Mouse (Mus musculus) kidney, embryonic 14.5 days (tissue): ENCODE data around the gene Hapln1. TPM values are rescaled to one million over a fixed set of nuclear protein-coding genes. Genes with fewer than 3 reads are reported as not detected.
A peak's percentile ranks its signal among the peaks of the same experiment; 100 is the strongest.

ENCODE experiments used
- ATAC-seq: fragments of 200-750 bp; cut with Nextera tagmentation; 2 replicates; pipeline ENCODE4 v1.8.0; 2017; ENCODE audit warnings: moderate number of reproducible peaks, mild to moderate bottlenecking, moderate TSS enrichment, moderate library complexity; ENCODE audit not compliant: low FRiP score, low TSS enrichment
- H3K27ac ChIP-seq: fragments of 300-500 bp; sonication (generic); 2 replicates; pipeline ENCODE4 v1.5.1; 2014; ENCODE audit warnings: low read depth, mild to moderate bottlenecking, low read length, moderate library complexity, mixed read lengths
- H3K27me3 ChIP-seq: fragments of 300-500 bp; sonication (generic); 2 replicates; pipeline ENCODE4 v1.6.1; 2014; ENCODE audit warnings: mild to moderate bottlenecking, low read length; ENCODE audit not compliant: control insufficient read depth, insufficient read depth
- H3K36me3 ChIP-seq: fragments of 300-500 bp; sonication (generic); 2 replicates; pipeline ENCODE4 v1.6.1; 2014; ENCODE audit warnings: low read length, mixed read lengths; ENCODE audit not compliant: control insufficient read depth, insufficient read depth
- H3K4me1 ChIP-seq: fragments of 300-500 bp; sonication (generic); 2 replicates; pipeline ENCODE4 v1.6.1; 2014; ENCODE audit warnings: low read length, mixed read lengths; ENCODE audit not compliant: control insufficient read depth, insufficient read depth
- H3K4me2 ChIP-seq: fragments of 300-500 bp; sonication (generic); replicated peaks from 2 replicates; pipeline ENCODE4 v1.6.1; 2014; ENCODE audit warnings: low read depth, mild to moderate bottlenecking, low read length
- H3K4me3 ChIP-seq: fragments of 300-500 bp; sonication (generic); 2 replicates; pipeline ENCODE4 v1.5.1; 2014; ENCODE audit warnings: mild to moderate bottlenecking, low read length
- H3K9ac ChIP-seq: fragments of 300-500 bp; sonication (generic); 2 replicates; pipeline ENCODE4 v1.6.1; 2014; ENCODE audit warnings: low read depth, mild to moderate bottlenecking, low read length, moderate library complexity
- H3K9me3 ChIP-seq: fragments of 300-500 bp; sonication (generic); 2 replicates; pipeline ENCODE4 v1.6.1; 2016; ENCODE audit warnings: low read length; ENCODE audit not compliant: control insufficient read depth
- WGBS: fragments of 180-500 bp; shearing (Covaris S2); extraction: QIAGEN DNeasy Blood & Tissue Kit; methylation state at CpG from one replicate; pipeline ENCODE4 v1.1.7; 2014; 5-methylcytosine and 5-hydroxymethylcytosine counted together
- polyA plus RNA-seq: library from polyadenylated mRNA; unstranded; fragments of >200 nt; fragmentation: Nextera tagmentation; extraction: Ambion mirVana; gene quantifications from 2 replicates; pipeline ENCODE4 v1.2.1, GENCODE M21; 2014

Gene Hapln1
- polyA plus RNA-seq, 1 experiment from 2014 or later, result 12.8 TPM

DNA sequence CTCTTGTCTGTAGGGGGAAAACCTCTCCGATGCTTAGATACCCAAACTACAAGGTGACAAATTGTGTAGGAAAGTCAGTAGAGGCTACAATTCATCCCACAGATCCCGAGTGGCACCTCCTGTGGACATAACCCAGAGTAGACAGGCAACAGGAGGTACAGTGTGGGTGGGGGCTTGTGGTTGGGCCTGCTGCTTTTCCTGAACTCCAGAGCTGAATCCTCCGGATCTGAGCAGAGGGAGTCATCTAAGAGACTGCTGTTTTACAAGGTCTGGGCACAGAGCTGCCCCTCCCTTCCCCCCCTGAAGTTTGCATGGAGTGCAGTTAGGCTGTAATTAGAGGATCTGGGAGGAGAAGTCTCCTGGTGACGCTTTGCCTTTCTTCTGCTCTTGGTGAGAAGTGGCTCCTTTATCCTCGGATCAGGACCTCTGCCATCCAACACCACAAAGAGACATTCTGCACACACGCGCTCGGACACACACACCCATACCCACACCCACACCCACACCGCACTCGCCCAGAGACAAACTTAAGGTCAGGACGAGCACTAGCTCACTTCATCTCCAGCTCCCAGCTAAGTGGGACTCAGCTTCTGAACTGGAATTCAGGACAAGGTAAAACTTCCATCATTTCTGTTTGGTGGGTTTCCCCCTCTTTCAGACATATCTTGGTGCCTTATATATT lies 846 bp downstream of the Hapln1 start:
- Histone ChIP-seq H3K4me3 (peak overlapping the region; percentile 10; the same call in 1 of the 2 replicates), H3K27ac (no peak overlapping the region)
- WGBS, result 19% methylated on average over 11 of the region's 11 CpGs

DNA sequence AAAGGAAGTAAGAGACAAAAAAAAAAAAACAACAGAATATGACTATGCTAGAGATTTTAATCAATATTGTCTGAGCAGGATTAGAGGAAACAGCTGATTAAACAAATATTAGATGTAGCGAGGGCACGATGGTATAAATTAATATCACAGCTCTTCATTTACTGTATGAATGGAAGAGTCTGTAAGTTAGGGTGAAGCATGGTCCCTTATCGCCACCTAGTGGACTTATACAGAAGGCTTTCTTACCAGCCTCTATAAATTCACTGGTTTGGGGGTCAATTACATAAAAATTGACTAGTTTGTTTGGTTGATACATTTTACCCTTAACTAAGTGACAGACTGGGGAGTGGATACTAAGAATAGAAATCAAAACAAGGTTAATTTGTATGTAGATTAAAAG lies 3.4 kb downstream of the Hapln1 start:
- no peaks in the 10 kb centered on the region for H3K27me3 ChIP-seq
- H3K4me3 ChIP-seq, result no peak overlapping the region
- no peaks in the 10 kb centered on the region for H3K36me3 ChIP-seq
- H3K27ac ChIP-seq, result no peak overlapping the region
- no peaks in the 10 kb centered on the region for H3K9me3 ChIP-seq
- H3K4me2 ChIP-seq, result no peak overlapping the region
- 4% methylated on average over 3 of the region's 3 CpGs for WGBS
- 0 out of 2 replicates have a peak, but pooled peaks cover 7% of the 10 kb centered on the region for H3K4me1 ChIP-seq
- no peak for ATAC-seq
- H3K9ac ChIP-seq, result no peak overlapping the region

More for the DNA sequence above, 846 bp downstream of the Hapln1 start:
- no peaks in the 10 kb centered on the region for H3K9me3 ChIP-seq
- H3K36me3 ChIP-seq, result no peaks in the 10 kb centered on the region
- peak; percentile 33 for ATAC-seq
- H3K4me2 ChIP-seq, result peak overlapping the region; percentile 94; the same call in 1 of the 2 replicates
- no peak overlapping the region for H3K9ac ChIP-seq
- H3K27me3 ChIP-seq, result no peaks in the 10 kb centered on the region
- H3K4me1 ChIP-seq, result 0 out of 2 replicates have a peak, but pooled peaks cover 7% of the 10 kb centered on the region

GRCm38 (mm10) chr13:89548203-89548740 lies 8.7 kb downstream of the Hapln1 start:
- no peak overlapping the region for H3K9ac ChIP-seq
- H3K4me2 ChIP-seq, result no peak overlapping the region
- no peaks in the 10 kb centered on the region for H3K27me3 ChIP-seq
- no peak overlapping the region for H3K27ac ChIP-seq
- H3K4me1 ChIP-seq, result no peaks in the 10 kb centered on the region
- no peaks in the 10 kb centered on the region for H3K9me3 ChIP-seq
- peak; percentile 72; the same call in 1 of the 2 replicates for ATAC-seq
- H3K4me3 ChIP-seq, result no peak overlapping the region
- WGBS, result 13% methylated on average over 2 of the region's 2 CpGs
- H3K36me3 ChIP-seq, result no peaks in the 10 kb centered on the region

- Histone ChIP-seq H3K4me3 (no peak overlapping the region), H3K4me2 (no peak overlapping the region), H3K4me1 (no peaks in the 10 kb centered on the region), H3K27ac (no peak overlapping the region), H3K36me3 (no peaks in the 10 kb centered on the region), H3K27me3 (no peaks in the 10 kb centered on the region), H3K9me3 (no peaks in the 10 kb centered on the region), H3K9ac (no peak overlapping the region)
- no peak for ATAC-seq
- 65% methylated on average over 4 of the region's 4 CpGs for WGBS
These were observed 9.9 kb downstream of the Hapln1 start for GRCm38 (mm10) chr13:89549507-89549906.

GRCm38 (mm10) chr13:89551502-89551901 lies 11.9 kb downstream of the Hapln1 start:
- Histone ChIP-seq H3K9ac (no peak overlapping the region), H3K27ac (no peak overlapping the region), H3K36me3 (no peaks in the 10 kb centered on the region), H3K27me3 (no peaks in the 10 kb centered on the region), H3K4me1 (no peaks in the 10 kb centered on the region), H3K9me3 (no peaks in the 10 kb centered on the region), H3K4me2 (no peak overlapping the region), H3K4me3 (no peak overlapping the region)
- WGBS, result 17% methylated on average over 1 of the region's 1 CpGs
- ATAC-seq, result no peak

DNA sequence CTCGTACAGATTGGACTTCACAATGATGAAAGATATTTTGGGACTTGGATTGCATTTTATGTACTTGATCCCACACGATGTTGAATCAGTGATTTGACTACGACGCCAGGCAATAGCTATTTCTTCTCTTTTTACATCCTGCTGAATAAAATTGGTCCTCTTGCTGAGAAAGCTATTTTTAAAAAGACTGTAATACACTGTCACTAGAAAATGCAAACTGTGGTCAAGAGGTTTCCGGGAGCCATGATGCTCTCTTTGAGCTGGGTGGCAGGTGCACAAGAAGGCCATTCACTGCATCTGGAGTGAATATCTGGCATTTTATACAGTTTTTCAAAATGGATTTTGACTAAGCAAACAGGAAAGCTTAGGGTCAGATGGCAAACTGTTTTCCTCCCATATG lies 24.9 kb downstream of the Hapln1 start:
- H3K27me3 ChIP-seq, result no peaks in the 10 kb centered on the region
- no peaks in the 10 kb centered on the region for H3K36me3 ChIP-seq
- H3K27ac ChIP-seq, result no peak overlapping the region
- no peaks in the 10 kb centered on the region for H3K9me3 ChIP-seq
- H3K4me2 ChIP-seq, result no peak overlapping the region
- H3K4me3 ChIP-seq, result no peak overlapping the region
- 87% methylated on average over 5 of the region's 5 CpGs for WGBS
- no peaks in the 10 kb centered on the region for H3K4me1 ChIP-seq
- no peak overlapping the region for H3K9ac ChIP-seq
- ATAC-seq, result no peak

DNA sequence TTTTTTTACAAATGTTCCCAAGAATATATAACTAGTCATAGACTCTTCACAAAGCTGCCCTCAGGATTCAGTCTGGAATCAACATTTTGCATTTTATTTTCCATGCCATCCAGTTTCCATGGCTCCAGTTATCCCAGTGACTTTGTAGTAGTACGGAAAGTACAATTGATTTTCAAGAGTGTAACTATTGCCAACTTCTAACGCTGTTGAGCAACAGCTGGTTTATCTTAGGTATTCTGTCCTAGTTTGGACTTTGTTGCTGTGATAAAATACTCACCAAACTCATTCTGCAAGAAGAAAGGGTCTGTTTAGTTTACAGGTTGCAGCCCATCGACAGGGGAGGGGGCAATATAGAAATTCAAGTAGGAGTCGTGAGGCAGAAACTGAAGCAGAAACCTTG lies 26.7 kb downstream of the Hapln1 start:
- Histone ChIP-seq H3K9me3 (no peaks in the 10 kb centered on the region), H3K9ac (no peak overlapping the region), H3K27me3 (no peaks in the 10 kb centered on the region), H3K27ac (no peak overlapping the region), H3K4me3 (no peak overlapping the region), H3K36me3 (no peaks in the 10 kb centered on the region), H3K4me2 (no peak overlapping the region), H3K4me1 (no peaks in the 10 kb centered on the region)
- 86% methylated on average over 4 of the region's 4 CpGs for WGBS
- ATAC-seq, result no peak

GRCm38 (mm10) chr13:89579115-89579514 lies 39.5 kb downstream of the Hapln1 start:
- no peaks in the 10 kb centered on the region for H3K9me3 ChIP-seq
- no peak overlapping the region for H3K27ac ChIP-seq
- H3K4me1 ChIP-seq, result 0 out of 2 replicates have a peak, but pooled peaks cover 3% of the 10 kb centered on the region
- H3K4me2 ChIP-seq, result no peak overlapping the region
- H3K36me3 ChIP-seq, result no peaks in the 10 kb centered on the region
- WGBS, result 99% methylated on average over 2 of the region's 2 CpGs
- no peak overlapping the region for H3K9ac ChIP-seq
- no peak overlapping the region for H3K4me3 ChIP-seq
- H3K27me3 ChIP-seq, result no peaks in the 10 kb centered on the region
- ATAC-seq, result no peak

- H3K4me3 ChIP-seq, result no peak overlapping the region
- no peak overlapping the region for H3K9ac ChIP-seq
- no peak overlapping the region for H3K4me2 ChIP-seq
- WGBS, result 72% methylated on average over 4 of the region's 4 CpGs
- no peaks in the 10 kb centered on the region for H3K9me3 ChIP-seq
- ATAC-seq, result no peak
- no peaks in the 10 kb centered on the region for H3K36me3 ChIP-seq
- no peaks in the 10 kb centered on the region for H3K27me3 ChIP-seq
- H3K27ac ChIP-seq, result no peak overlapping the region
- 0 out of 2 replicates have a peak, but pooled peaks cover 3% of the 10 kb centered on the region for H3K4me1 ChIP-seq
These were observed 43.6 kb downstream of the Hapln1 start for GRCm38 (mm10) chr13:89583138-89583746.
